Mouse (Mus musculus): Measurements from ENCODE around the gene Rasgrp3.

DNA sequence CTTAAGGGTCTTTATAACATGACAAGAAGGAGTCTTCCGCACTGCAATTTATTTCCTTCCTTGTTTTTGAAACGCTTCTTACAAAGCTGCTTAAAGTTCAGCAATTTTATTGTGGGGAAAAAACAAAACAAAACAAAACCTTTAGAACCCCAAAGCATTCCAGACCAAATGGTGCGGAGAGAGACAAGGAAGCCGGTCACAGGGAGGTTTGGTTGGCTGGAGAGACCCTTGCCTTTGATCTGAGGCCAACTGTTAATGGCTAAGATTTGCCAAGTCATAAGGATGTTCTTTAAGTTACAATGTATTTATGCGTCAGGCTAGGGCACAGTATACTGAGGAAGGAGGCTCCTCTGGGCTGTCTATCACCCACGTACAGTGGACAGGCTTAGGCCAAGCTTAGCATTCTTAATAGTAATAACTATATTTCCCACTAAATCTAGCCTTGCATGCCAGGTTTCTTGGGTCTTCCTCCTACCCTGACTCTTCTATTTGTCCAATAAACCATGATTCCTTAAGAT lies 96.8 kb downstream of the Rasgrp3 start:
- no peak for TF ChIP-seq POLR2A (IDR thresholded peaks at IDR 0.05; ENCODE audit: low read depth, low read length)
- TF ChIP-seq CTCF (IDR thresholded peaks at IDR 0.05; ENCODE audit: extremely low read depth, insufficient read length, insufficient replicate concordance, low read depth, low read length), result no peak
